Mouse (Mus musculus) small intestine, adult 2 months (tissue): ENCODE measurements at regions not wholly inside any gene's neighbourhood (a gene's known extent, or its start where the extent isn't known, plus 50 kb on each side); places are given as distances from the start of the nearest gene placed in this dataset.

Experiments
- CTCF ChIP-seq: fragments of 200-500 bp; IDR thresholded peaks from 2 replicates; pipeline ENCODE4 v1.5.1; 2012; ENCODE audit warnings: low read depth, mild to moderate bottlenecking, control low read depth, inconsistent platforms, low read length, moderate library complexity, mixed read lengths; ENCODE audit not compliant: insufficient replicate concordance, insufficient read length; ENCODE audit errors: extremely low read depth
- POLR2A ChIP-seq: fragments of 200-500 bp; IDR thresholded peaks from 2 replicates; pipeline ENCODE4 v1.6.1; 2012; ENCODE audit warnings: low read depth, mild to moderate bottlenecking, control low read depth, inconsistent platforms, low read length, moderate library complexity

GRCm38 (mm10) chr10:15174421-15174820 lies 456.4 kb upstream of the Gje1 start:
- TF ChIP-seq CTCF (no peak), POLR2A (no peak)
